Mouse (Mus musculus) urinary bladder, postnatal 14 days (tissue): ENCODE results near the gene Gm21994.
"Not testable (repeated sequence)": the region's sequence is repeated elsewhere in the genome, so short reads cannot be mapped to it uniquely, and the experiment has no call there.

Experiments
- DNase-seq: peaks from one replicate; pipeline ENCODE4 v3.0.0; 2021; ENCODE audit warnings: low spot score

The Gm21994 gene

GRCm38 (mm10) chr2:150255491-150255890 is at the start of gene Gm21994:
Gene Gm21994, minus strand, starts transcription at chr2:150255591.
- not testable (repeated sequence) for DNase-seq

GRCm38 (mm10) chr2:150299096-150299495 is 43.7 kb upstream of the Gm21994 start:
- no peak for DNase-seq

- DNase-seq, result no peak
These were observed 38.3 kb upstream of the Gm21994 start for GRCm38 (mm10) chr2:150293669-150294068.

GRCm38 (mm10) chr2:150257291-150257690 is 1.9 kb upstream of the Gm21994 start, which contains the start of gene Gm14124:
Gene Gm14124, plus strand, starts transcription at chr2:150257517.
- not testable (repeated sequence) for DNase-seq

GRCm38 (mm10) chr2:150256861-150257260 is 1.5 kb upstream of the Gm21994 start:
- not testable (repeated sequence) for DNase-seq

- no peak for DNase-seq
These were observed 12.2 kb downstream of the Gm21994 start for GRCm38 (mm10) chr2:150243211-150243610.

GRCm38 (mm10) chr2:150223263-150223662 is 32.1 kb downstream of the Gm21994 start:
- DNase-seq, result not testable (repeated sequence)

GRCm38 (mm10) chr2:150218363-150218725 is 37.0 kb downstream of the Gm21994 start:
- DNase-seq, result not testable (repeated sequence)

- DNase-seq, result peak; percentile 84
These were observed 37.6 kb downstream of the Gm21994 start, which contains the start of gene Zfp937 for GRCm38 (mm10) chr2:150217600-150218362. Gene Zfp937, plus strand, starts transcription at chr2:150218073.
